Mouse (Mus musculus) thymus, postnatal 4 days (tissue): ENCODE data around the gene Pde10a.

Experiments
- DNase-seq: peaks from one replicate; pipeline ENCODE4 v3.0.0; 2021

Pde10a gene

GRCm38 (mm10) chr17:8899212-8899611, 374.0 kb downstream of the Pde10a start:
- no peak for DNase-seq

- DNase-seq, result no peak
Observed at GRCm38 (mm10) chr17:8903555-8904283, 378.5 kb downstream of the Pde10a start.

GRCm38 (mm10) chr17:8910571-8910970, 385.4 kb downstream of the Pde10a start:
- no peak for DNase-seq

GRCm38 (mm10) chr17:8912933-8913332, 387.8 kb downstream of the Pde10a start:
- no peak for DNase-seq

DNA sequence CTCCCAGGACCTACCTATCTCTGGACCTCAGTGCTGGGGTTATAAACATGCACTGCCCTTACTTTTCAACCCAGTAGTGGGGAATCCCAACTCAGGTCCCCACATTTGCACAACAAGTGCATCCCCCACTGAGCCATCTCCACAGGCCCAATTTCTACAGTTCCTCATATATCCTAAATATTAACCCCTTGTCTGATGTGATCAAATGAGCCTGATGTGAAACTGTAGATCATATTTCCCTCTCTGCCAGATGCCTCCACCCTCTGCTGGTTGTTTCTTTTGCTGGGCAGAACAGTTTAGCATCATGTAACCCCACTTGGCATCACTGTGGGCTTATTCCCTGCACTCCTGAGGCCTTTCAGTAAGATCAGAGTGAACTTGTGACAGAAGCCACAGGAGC, 390.5 kb downstream of the Pde10a start:
- DNase-seq, result no peak

DNA sequence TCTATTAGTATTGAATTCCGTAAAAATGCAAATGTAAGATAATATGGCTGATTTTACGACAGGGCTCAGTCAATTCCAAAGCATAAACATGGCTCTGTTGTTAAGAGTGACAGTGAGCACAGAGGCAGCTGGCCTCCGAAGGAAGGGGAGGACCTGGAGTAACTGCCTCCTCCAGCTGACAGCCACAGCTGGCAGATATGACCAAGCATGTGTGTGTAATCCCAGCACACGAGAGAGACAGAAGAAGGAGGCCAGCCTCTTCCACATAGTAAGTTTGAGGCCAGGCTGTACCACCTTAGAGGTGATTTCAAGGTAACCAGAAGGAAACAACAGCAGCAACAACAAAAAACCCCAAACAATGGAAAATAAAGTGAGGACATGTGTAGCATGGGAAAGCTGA, 397.9 kb downstream of the Pde10a start:
- peak; percentile 61 for DNase-seq

DNA sequence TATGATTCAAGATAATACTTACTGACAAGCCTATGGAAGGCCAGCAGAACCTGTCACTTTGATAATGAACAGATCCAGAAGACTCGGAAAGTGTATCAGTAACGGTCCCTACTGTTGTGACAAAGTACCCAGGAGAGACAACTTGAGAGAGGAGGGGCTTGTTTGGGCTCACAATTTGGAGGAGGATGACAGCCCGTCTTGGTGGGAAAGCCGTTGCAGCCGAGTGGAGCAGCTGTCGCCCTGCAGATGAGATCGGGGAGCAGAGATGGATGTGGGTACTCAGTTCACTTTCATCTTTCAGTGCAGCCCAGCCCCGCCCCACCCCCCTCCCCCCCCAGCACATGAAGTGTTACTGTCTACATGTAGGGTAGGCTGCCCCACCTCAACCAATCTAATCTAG, 398.6 kb downstream of the Pde10a start:
- DNase-seq, result peak; percentile 71

DNA sequence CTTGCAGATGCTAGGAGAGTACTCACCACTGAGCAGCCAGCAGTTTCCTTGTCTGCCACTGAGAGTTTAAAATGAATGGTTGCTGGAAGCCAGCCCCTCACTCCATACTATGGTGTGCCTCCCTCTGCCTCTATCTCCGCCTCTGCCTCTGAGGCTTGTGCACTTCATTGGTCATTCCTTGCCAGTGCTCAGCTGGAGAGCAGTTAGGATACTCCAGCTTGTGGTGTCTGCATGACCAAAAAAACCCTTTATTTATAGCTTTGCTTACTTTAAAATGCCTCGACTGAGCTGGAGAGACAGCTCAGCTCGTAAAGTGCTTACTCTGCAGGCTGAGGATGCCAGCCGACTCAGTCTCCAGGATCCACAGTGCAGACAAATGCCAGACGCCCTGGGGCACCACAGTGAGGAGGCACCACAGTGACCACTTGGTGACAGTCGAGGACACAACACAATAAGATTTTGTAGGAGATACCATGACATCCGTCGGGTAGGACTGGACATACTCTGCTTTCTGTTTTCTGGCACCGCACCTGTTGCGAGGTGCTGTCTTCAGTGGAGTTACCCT, 400.7 kb downstream of the Pde10a start:
- no peak for DNase-seq

GRCm38 (mm10) chr17:8928560-8928959, 403.4 kb downstream of the Pde10a start:
- DNase-seq, result no peak

DNA sequence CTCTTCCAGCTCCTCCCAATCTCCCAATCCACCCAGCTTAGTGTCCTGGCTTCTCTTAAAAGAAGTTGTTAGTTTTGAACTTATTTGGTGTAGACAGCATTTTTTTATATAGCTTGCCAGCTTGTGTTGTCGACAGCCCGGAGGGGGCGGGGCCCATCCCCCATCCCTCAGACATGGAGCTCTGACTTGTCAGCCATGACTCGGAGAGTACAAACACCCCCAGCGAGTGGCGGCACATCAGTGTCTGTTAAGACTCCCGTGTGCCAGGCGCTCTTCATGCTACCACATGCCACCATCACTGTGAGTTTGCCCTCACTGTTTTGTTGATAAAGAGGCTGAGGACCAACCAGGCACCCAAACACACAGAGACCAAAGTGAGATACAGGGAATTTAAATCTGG, 404.5 kb downstream of the Pde10a start:
- DNase-seq, result no peak

GRCm38 (mm10) chr17:8935604-8936003, 410.4 kb downstream of the Pde10a start:
- DNase-seq, result no peak

DNA sequence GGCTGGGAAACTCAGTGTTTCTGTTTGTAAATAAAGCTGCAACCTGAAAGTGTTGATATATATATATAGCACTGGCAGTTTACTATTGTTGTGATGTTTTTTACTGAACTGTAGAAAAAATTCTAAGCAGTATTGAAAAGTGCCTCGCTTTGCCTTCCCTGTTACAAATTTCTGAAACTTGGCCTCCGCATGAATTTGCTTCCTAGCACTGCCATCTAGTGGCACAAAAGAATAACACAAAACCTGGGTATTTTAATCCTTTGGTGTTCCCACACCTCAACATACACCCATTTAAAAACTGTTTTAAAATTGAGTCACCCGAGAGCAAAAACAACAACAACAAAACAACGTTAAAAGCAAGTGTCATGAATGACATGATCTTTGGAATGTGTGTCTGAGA, 411.4 kb downstream of the Pde10a start:
- no peak for DNase-seq

GRCm38 (mm10) chr17:8951588-8951987, 426.4 kb downstream of the Pde10a start:
- DNase-seq, result no peak

- DNase-seq, result no peak
Observed at GRCm38 (mm10) chr17:8952951-8953350, 427.8 kb downstream of the Pde10a start.

DNA sequence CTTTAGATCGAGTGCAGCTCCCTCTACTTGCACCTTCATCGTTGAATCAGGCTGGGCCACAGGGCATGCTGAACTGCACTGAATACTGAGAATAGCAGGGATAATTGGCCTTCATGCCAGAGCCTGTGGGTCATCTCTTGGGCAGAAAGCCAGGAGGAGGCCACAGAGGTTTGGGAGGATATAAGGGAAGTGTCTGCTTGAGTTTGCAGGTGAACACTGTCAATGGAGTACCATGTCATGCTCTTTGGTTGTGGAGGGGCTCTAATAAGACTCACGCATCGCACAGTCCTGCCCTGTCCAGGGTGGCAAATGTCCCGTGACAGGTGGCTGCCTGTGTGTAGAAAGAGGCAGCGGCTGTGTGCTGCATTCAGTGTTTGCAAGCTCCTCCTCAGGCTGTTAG, 433.0 kb downstream of the Pde10a start:
- no peak for DNase-seq

DNA sequence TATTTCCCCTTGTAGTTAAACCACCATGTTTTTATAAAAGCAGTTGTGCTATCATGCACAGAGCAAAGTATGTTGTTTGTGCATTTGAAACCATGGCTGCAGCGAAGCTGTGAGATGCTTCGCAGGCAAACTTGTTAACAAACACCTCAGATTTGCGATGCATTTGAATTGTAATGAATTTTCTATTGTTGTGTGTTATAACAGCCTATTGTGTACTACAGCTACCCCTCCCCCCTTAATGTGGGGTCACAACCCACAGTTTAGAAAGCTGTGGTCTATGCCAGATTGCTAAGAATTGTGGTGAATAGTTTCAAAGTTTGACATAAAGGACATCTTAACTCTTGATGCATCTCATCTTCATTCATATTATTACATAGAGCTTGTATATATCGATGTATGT, 435.2 kb downstream of the Pde10a start:
- no peak for DNase-seq

DNA sequence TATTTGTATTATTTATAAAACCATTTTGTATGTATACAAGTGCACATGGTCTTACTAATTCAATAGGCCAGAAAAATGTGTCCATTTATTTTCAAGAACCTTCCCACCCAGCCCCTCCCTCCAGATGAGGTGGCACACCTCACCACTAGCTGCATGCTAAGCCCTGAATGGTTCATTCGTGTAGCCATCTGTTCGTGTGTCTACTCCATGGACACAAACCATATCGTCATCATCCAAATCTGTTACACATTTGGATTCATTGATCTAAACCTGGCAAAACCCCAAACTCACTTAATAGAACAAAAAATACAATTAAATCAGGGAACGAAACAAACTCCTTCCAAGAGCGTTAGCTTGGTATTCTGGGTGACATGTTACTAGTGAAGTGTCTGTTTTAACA, 435.9 kb downstream of the Pde10a start:
- no peak for DNase-seq

DNA sequence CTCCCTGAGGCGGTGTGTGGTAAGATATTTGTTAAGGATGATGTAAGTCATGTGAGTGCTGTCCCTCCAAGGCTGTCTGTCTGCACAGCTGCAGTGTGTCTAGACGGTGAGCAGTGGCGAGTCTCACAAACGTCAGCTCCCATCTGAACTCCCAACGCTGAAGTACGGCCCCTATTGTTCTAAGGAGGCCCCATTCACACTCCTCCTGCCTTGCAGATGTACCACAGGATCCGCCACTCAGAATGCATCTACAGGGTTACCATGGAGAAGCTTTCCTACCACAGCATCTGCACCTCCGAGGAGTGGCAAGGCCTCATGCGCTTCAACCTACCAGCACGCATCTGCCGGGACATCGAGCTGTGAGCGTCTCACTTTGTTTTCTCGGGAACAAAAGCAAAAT, 436.5 kb downstream of the Pde10a start:
- DNase-seq, result no peak

- DNase-seq, result no peak
Observed at GRCm38 (mm10) chr17:8965177-8965576, 440.0 kb downstream of the Pde10a start.

DNA sequence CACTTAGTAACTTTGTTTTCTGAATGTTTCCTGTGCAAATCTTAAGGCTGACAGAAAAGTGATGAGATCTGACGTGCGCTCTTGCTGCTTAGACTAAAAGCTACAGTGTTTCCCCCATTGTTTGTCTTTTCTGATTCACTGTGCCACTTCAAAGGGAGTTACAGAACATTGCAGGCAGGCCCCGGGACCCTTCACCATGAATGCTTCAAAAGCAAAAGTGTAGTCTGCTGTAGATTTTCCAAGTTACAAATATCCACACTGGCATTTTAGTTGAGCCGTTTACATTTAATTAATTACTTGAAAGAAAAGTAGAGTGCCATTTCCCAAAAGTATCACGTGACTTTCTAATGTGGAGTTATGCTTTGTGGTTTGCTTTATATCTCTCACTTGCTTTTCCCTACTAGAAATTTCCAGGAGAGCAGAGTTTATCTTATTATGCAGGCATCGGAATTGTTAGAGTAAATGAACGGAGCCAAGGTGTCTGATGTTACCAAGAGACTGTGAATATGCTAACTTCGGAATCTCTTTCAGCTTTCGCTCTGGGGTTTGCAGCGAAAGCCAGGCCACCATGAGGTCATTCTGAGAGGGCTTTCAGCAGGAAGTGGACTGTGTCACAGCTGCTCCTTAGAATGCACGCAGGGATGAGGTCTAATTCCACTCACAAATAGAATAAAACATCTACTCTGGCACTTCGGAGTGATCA, 447.1 kb downstream of the Pde10a start:
- no peak for DNase-seq

GRCm38 (mm10) chr17:8973331-8973730, 448.2 kb downstream of the Pde10a start:
- no peak for DNase-seq

DNA sequence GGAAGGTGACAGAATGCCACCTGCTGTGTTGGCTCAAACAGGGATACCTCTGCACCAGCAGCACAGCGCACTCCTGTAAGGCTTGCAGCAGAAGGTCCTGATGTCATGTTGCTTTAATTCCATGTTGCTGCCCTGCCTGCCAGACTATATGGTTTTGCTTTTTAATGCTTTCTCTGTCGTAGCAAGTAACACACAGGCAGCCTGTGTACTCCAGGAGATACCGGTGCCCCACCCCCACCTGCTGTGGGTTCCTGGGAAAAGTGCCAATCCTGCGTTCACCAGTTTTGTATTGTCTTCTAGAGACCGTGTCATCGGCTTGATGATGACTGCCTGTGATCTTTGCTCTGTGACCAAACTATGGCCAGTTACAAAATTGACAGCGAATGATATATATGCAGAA, 449.3 kb downstream of the Pde10a start:
- DNase-seq, result no peak

GRCm38 (mm10) chr17:8974823-8975397, 449.7 kb downstream of the Pde10a start:
- no peak for DNase-seq

- DNase-seq, result no peak
Observed at GRCm38 (mm10) chr17:8976745-8977144, 451.6 kb downstream of the Pde10a start.
